ENCODE assay signal across 8 mouse cellular contexts in genomic region chr15:78912040-78912439, GRCm38 (mm10). TPM values are rescaled to one million over a fixed set of nuclear protein-coding genes. Genes with fewer than 3 reads are reported as not detected.
DNase-seq lines count a peak whose midpoint lies in the region; ATAC-seq lines count a peak whose summit lies in the region.

No protein-coding gene starts in this region.

- no peak overlapping the region for H3K9ac ChIP-seq in midbrain, embryonic 13.5 days (replicated peaks)

- ATAC-seq in midbrain, embryonic 13.5 days = no peak
- ATAC-seq in megakaryocyte progenitor cell, adult 5-6 weeks (replicated peaks; ENCODE audit: poor library complexity) = peak; percentile 22; the same call in 1 of the 2 replicates

- 35% methylated on average over 9 of the region's 9 CpGs for WGBS in midbrain, embryonic 10.5 days
- WGBS in midbrain, embryonic 13.5 days = 36% methylated on average over 9 of the region's 9 CpGs

- H3K4me1 ChIP-seq in midbrain, embryonic 10.5 days = peaks cover 51% of the 10 kb centered on the region
- H3K4me1 ChIP-seq in midbrain, embryonic 13.5 days (replicated peaks) = peaks cover 35% of the 10 kb centered on the region

- H3K4me2 ChIP-seq in midbrain, embryonic 13.5 days (replicated peaks) = no peak overlapping the region

- peak; percentile 61 for DNase-seq in adrenal gland, postnatal 14 days
- DNase-seq in adrenal gland, adult 18-20 months (ENCODE audit: low spot score in 2 of 2) = no peak
- peak; percentile 36 for DNase-seq in midbrain, embryonic 10.5 days (ENCODE audit: low spot score)
- DNase-seq in cerebellum, postnatal 10 days = peak; percentile 83 to 84
- DNase-seq in gastrocnemius, adult 18-20 months (ENCODE audit: low spot score) = no peak
- DNase-seq in adrenal gland, adult 2 months = no peak

- H3K27me3 ChIP-seq in midbrain, embryonic 10.5 days (ENCODE audit: low read depth, poor library complexity, severe bottlenecking) = no peaks in the 10 kb centered on the region
- no peaks in the 10 kb centered on the region for H3K27me3 ChIP-seq in midbrain, embryonic 13.5 days

- no peak overlapping the region for H3K27ac ChIP-seq in midbrain, embryonic 10.5 days (replicated peaks)
- H3K27ac ChIP-seq in midbrain, embryonic 13.5 days = no peak overlapping the region

- no peak overlapping the region for H3K4me3 ChIP-seq in midbrain, embryonic 10.5 days
- H3K4me3 ChIP-seq in midbrain, embryonic 13.5 days (replicated peaks) = no peak overlapping the region

- H3K36me3 ChIP-seq in midbrain, embryonic 10.5 days = peaks cover 31% of the 10 kb centered on the region
- H3K36me3 ChIP-seq in midbrain, embryonic 13.5 days = no peaks in the 10 kb centered on the region

- H3K9me3 ChIP-seq in midbrain, embryonic 10.5 days (replicated peaks) = no peaks in the 10 kb centered on the region
- H3K9me3 ChIP-seq in midbrain, embryonic 13.5 days = no peaks in the 10 kb centered on the region

RNA-seq across cellular contexts. Expression of gene Pdxp, which starts 1.7 kb away (rescaled TPM):
- total RNA-seq in adrenal gland, postnatal 14 days (2021) = 4.4 and 6.2 TPM in 2 replicates
- total RNA-seq in adrenal gland, adult 18-20 months (2021) = 1 to 10 TPM; 3.1 to 5.4 TPM
- 27.3 and 29.8 TPM in 2 replicates for polyA plus RNA-seq in midbrain, embryonic 10.5 days (2016; fragmentation: Nextera tagmentation; extraction: Ambion mirVana)
- polyA plus RNA-seq in midbrain, embryonic 13.5 days (2015; fragmentation: Nextera tagmentation; extraction: Ambion mirVana) = 55.8 and 63.2 TPM in 2 replicates
- 9.5 and 12.8 TPM in 2 replicates for total RNA-seq in megakaryocyte progenitor cell, adult 5-6 weeks (2015)
- total RNA-seq in megakaryocyte progenitor cell, adult 5-6 weeks (2017) = 5.0 and 8.8 TPM in 2 replicates
- total RNA-seq in gastrocnemius, adult 18-20 months (2021) = 1 to 10 TPM; 1.3 to 1.9 TPM
- 1 to 10 TPM; 2.4 to 5.7 TPM for total RNA-seq in adrenal gland, adult 2 months (2021)
- polyA plus RNA-seq in adrenal gland, adult 2 months (2012; rRNA removed) = 18.8 and 30.1 TPM in 2 replicates

RNA-seq across cellular contexts. Expression of gene Sh3bp1, which starts 12.5 kb away (rescaled TPM):
- 6.6 and 15.2 TPM in 2 replicates for total RNA-seq in adrenal gland, postnatal 14 days (2021)
- total RNA-seq in adrenal gland, adult 18-20 months (2021) = 1 to 10 TPM; 4.1 to 6.5 TPM
- polyA plus RNA-seq in midbrain, embryonic 10.5 days (2016; fragmentation: Nextera tagmentation; extraction: Ambion mirVana) = 16.5 and 18.7 TPM in 2 replicates
- 2.5 and 4.9 TPM in 2 replicates for polyA plus RNA-seq in midbrain, embryonic 13.5 days (2015; fragmentation: Nextera tagmentation; extraction: Ambion mirVana)
- total RNA-seq in megakaryocyte progenitor cell, adult 5-6 weeks (2015) = 42.5 and 55.8 TPM in 2 replicates
- 18.9 and 22.9 TPM in 2 replicates for total RNA-seq in megakaryocyte progenitor cell, adult 5-6 weeks (2017)
- 1 to 10 TPM; 1.0 to 1.9 TPM for total RNA-seq in gastrocnemius, adult 18-20 months (2021)
- total RNA-seq in adrenal gland, adult 2 months (2021) = 10 to 100 TPM in 1 of 2 experiments, 1 to 10 TPM in 1; 4.6 to 11.0 TPM
- polyA plus RNA-seq in adrenal gland, adult 2 months (2012; rRNA removed) = 54.1 and 60.0 TPM in 2 replicates

RNA-seq across cellular contexts. Expression of gene Gm49510, which starts 12.6 kb away (rescaled TPM):
- not detected in 2 replicates for total RNA-seq in adrenal gland, postnatal 14 days (2021)
- total RNA-seq in adrenal gland, adult 18-20 months (2021) = not detected
- 0.12 TPM in 1 of 2 replicates, not detected in the other for polyA plus RNA-seq in midbrain, embryonic 10.5 days (2016; fragmentation: Nextera tagmentation; extraction: Ambion mirVana)
- polyA plus RNA-seq in midbrain, embryonic 13.5 days (2015; fragmentation: Nextera tagmentation; extraction: Ambion mirVana) = 0.12 TPM in 1 of 2 replicates, not detected in the other
- total RNA-seq in megakaryocyte progenitor cell, adult 5-6 weeks (2015) = not detected in 2 replicates
- total RNA-seq in megakaryocyte progenitor cell, adult 5-6 weeks (2017) = 1.2 and 2.6 TPM in 2 replicates
- not detected for total RNA-seq in gastrocnemius, adult 18-20 months (2021)
- total RNA-seq in adrenal gland, adult 2 months (2021) = not detected
- not detected in 2 replicates for polyA plus RNA-seq in adrenal gland, adult 2 months (2012; rRNA removed)

RNA-seq across cellular contexts. Expression of gene Lgals1, which starts 14.5 kb away (rescaled TPM):
- total RNA-seq in adrenal gland, postnatal 14 days (2021) = 554 and 561 TPM in 2 replicates
- total RNA-seq in adrenal gland, adult 18-20 months (2021) = 100 to 1,000 TPM; 300 to 824 TPM
- polyA plus RNA-seq in midbrain, embryonic 10.5 days (2016; fragmentation: Nextera tagmentation; extraction: Ambion mirVana) = 341 and 392 TPM in 2 replicates
- 109 and 125 TPM in 2 replicates for polyA plus RNA-seq in midbrain, embryonic 13.5 days (2015; fragmentation: Nextera tagmentation; extraction: Ambion mirVana)
- 480 and 550 TPM in 2 replicates for total RNA-seq in megakaryocyte progenitor cell, adult 5-6 weeks (2015)
- total RNA-seq in megakaryocyte progenitor cell, adult 5-6 weeks (2017) = 648 and 851 TPM in 2 replicates
- 100 to 1,000 TPM; 229 to 364 TPM for total RNA-seq in gastrocnemius, adult 18-20 months (2021)
- 100 to 1,000 TPM; 386 to 613 TPM for total RNA-seq in adrenal gland, adult 2 months (2021)
- polyA plus RNA-seq in adrenal gland, adult 2 months (2012; rRNA removed) = 341 and 382 TPM in 2 replicates

RNA-seq across cellular contexts. Expression of gene Nol12, which starts 22.7 kb away (rescaled TPM):
- 37.0 and 44.4 TPM in 2 replicates for total RNA-seq in adrenal gland, postnatal 14 days (2021)
- total RNA-seq in adrenal gland, adult 18-20 months (2021) = 10 to 100 TPM; 41.2 to 47.0 TPM
- 62.7 and 71.2 TPM in 2 replicates for polyA plus RNA-seq in midbrain, embryonic 10.5 days (2016; fragmentation: Nextera tagmentation; extraction: Ambion mirVana)
- 53.1 and 58.0 TPM in 2 replicates for polyA plus RNA-seq in midbrain, embryonic 13.5 days (2015; fragmentation: Nextera tagmentation; extraction: Ambion mirVana)
- 38.7 and 47.6 TPM in 2 replicates for total RNA-seq in megakaryocyte progenitor cell, adult 5-6 weeks (2015)
- total RNA-seq in megakaryocyte progenitor cell, adult 5-6 weeks (2017) = 19.9 and 25.2 TPM in 2 replicates
- 10 to 100 TPM; 26.4 to 29.1 TPM for total RNA-seq in gastrocnemius, adult 18-20 months (2021)
- 10 to 100 TPM; 42.0 to 57.2 TPM for total RNA-seq in adrenal gland, adult 2 months (2021)
- polyA plus RNA-seq in adrenal gland, adult 2 months (2012; rRNA removed) = 21.3 and 22.5 TPM in 2 replicates

Comparison
In these comparisons a context has a peak if more than half of its experiments do, and no peak if none do; other contexts are left out.
1. DNase-seq: peak in adrenal gland, postnatal 14 days (single experiment), midbrain, embryonic 10.5 days (single experiment) and cerebellum, postnatal 10 days (2 of 2); none in adrenal gland, adult 18-20 months (0 of 2), gastrocnemius, adult 18-20 months (single experiment) and adrenal gland, adult 2 months (single experiment).